Mouse (Mus musculus): ENCODE data around the gene Tbc1d10a. TPM values are rescaled to one million over a fixed set of nuclear protein-coding genes. Genes with fewer than 3 reads are reported as not detected.

The Tbc1d10a gene
- total RNA-seq, 2 experiments from 2014 or later = 35.3 to 36.6 TPM

DNA sequence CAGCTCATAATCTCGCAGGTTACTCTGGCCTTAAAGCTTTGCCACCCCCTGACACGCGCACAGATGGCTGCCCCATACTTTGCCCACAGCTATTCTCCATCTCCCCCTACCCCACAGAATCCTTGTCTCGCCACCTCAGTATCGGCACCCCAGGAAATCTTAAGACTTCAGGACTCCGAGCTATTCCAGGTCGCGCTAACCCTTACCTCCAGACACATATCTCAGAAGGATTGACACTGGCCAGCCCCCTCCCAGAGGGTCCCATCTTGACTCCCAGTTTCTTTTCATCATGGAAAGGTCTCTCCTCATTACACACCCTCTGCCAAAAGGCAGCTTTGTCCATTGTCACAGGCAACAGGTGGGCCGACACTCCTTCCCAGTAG, 720 bp downstream of the Tbc1d10a start:
- Histone ChIP-seq H3K4me3 (peak overlapping the region; percentile 85), H3K27ac (peak overlapping the region; percentile 94)
- DNase-seq (ENCODE audit: extremely low spot score in 1 of 2, low spot score in 2 of 2) = no peak
- no peak for TF ChIP-seq CTCF (IDR thresholded peaks at IDR 0.05)
- intact Hi-C loops (cut with DNase I) = no loop called here

DNA sequence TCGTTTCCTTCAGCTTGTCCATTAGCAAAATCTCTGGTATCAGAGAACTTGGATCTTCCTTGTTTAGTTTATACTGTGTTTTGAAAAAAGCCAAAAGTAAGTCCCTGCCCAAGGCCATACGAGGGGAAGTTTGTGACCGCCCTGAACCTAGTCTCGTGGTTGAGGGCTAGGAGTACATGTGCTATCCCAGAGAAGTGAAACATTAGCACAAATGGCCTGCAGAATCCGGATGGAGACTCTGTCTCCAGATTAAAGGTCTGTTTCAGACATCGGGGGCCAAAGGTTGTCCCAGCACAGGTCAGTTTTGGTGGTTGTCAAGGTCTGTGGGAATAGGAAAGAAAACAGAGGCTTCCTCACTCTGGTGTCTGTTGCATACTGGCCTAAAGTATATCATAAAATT, 2.6 kb downstream of the Tbc1d10a start:
- no peak for TF ChIP-seq CTCF (IDR thresholded peaks at IDR 0.05)

DNA sequence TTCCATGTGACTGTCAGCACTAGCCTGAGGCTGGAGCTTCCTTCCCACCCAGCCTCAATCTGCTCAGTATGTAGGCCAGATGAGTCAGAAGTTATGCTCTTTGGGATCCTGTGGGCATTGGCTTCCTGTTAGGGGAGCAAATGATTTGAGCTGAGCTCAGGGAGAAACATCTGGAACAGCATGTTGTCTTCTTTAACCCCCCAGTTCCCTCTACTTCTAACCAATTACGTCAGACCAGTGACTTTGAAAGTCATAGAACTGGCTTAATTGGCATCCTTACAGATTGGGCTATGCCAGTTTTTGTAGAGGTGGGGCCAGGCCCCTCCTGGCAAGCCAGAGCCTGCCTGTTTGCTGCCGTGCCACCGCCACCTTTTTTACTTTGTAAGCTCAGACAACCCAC, 4.1 kb downstream of the Tbc1d10a start:
- TF ChIP-seq CTCF (IDR thresholded peaks at IDR 0.05) = no peak
- no peak for DNase-seq (ENCODE audit: extremely low spot score in 1 of 2, low spot score in 2 of 2)
- intact Hi-C loops (cut with DNase I) = no loop called here
- Histone ChIP-seq H3K27ac (peak overlapping the region; percentile 67), H3K4me3 (no peak overlapping the region)

More for the DNA sequence above, 2.6 kb downstream of the Tbc1d10a start:
- no peak overlapping the region for H3K4me3 ChIP-seq
- intact Hi-C loops (cut with DNase I) = no loop called here
- DNase-seq (ENCODE audit: extremely low spot score in 1 of 2, low spot score in 2 of 2) = no peak
- H3K27ac ChIP-seq = peak overlapping the region; percentile 9

DNA sequence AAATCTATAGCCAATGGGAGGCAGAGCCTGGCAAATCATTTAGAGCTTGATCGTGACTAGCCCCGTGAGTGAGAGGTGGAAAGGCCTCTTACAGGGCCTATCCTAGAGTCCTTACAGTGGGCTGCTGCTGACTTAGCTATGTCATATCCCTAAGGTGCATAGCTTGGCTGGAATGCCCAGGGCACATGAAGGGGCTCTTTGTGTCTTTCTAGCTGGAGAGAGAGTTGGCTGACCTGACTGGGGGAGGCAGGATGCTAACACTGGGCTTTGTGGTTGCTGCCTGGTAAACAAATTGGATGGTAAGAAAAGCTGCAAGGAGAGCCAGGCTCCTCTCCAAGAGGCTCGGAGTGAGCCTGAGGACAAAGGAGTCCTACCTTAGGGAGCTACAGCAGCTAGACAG, 6.2 kb downstream of the Tbc1d10a start:
- peak overlapping the region; percentile 57 for H3K27ac ChIP-seq
- no peak for DNase-seq (ENCODE audit: extremely low spot score in 1 of 2, low spot score in 2 of 2)
- intact Hi-C loops (cut with DNase I) = no loop called here
- TF ChIP-seq CTCF (IDR thresholded peaks at IDR 0.05) = no peak
- H3K4me3 ChIP-seq = no peak overlapping the region

- no peak for TF ChIP-seq CTCF (IDR thresholded peaks at IDR 0.05)
- Histone ChIP-seq H3K27ac (peak overlapping the region; percentile 57; the same call in 1 of the 2 replicates), H3K4me3 (no peak overlapping the region)
- no peak for DNase-seq (ENCODE audit: extremely low spot score in 1 of 2, low spot score in 2 of 2)
- intact Hi-C loops (cut with DNase I) = no loop called here
Observed at GRCm38 (mm10) chr11:4193420-4193819, 6.8 kb downstream of the Tbc1d10a start.

DNA sequence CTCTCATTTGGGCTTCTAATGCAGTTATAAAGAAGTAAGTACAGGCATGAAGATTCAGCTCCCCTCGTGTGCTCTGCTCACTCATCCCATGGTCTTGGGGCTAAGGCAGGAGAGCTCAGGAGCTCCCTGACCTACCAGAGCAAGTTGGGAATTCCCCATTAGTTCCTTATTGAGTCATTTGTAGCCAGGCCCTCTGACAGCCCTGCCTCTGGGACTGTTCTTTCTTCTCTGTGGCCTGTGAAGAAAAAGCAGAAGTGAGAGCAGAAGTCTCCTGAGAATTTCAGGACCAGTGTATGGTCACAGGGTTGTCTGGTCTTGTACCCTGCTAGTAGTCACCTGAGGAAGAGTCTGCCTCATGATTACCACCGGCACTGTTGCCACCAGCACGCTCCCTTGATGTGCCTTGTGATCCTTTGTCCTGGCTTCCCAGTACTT, 9.0 kb downstream of the Tbc1d10a start:
- no peak overlapping the region for H3K4me3 ChIP-seq
- intact Hi-C loops (cut with DNase I) = no loop called here
- no peak for TF ChIP-seq CTCF (IDR thresholded peaks at IDR 0.05)
- H3K27ac ChIP-seq = no peak overlapping the region
- no peak for DNase-seq (ENCODE audit: extremely low spot score in 1 of 2, low spot score in 2 of 2)

DNA sequence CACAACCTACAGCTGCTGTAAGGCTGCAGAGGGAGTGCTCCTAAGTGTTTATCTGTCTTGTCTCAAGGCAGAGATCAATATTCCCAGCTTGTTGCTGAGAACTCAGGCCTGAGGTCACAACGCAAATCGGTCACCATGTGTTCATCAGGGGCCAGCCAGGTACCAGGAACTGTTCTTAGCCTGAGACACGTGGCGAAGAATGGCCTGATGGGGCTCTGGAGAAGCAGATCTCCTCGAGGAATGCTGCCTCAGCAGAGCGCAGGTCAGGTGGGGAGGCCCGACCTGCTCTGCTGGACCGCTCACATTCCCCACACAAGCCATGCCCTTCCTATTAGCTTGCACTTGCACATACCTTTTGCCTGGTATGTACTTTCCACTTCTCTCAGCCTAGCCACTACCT, 10.0 kb downstream of the Tbc1d10a start:
- no peak for TF ChIP-seq CTCF (IDR thresholded peaks at IDR 0.05)
- intact Hi-C loops (cut with DNase I) = no loop called here

DNA sequence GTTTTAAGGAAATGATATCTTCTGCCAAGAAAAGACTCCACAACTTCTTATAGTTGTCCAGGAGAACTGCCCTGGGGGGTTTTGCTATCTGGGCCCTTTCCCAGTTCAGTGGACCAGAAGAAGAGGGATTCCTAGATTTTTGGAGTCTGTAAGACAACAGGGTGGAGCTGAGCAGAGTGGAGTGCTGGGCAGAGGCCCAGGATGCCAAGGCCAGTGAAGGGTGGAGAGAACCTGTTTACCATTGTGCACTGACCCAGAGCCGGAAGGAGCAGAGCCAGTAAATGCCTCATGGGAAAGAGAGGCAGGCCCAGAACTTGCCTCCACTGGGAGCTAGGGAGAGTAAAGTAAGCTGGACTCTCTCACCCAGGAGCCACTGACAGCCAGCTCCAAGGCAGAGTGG, 11.1 kb downstream of the Tbc1d10a start:
- no peak overlapping the region for H3K4me3 ChIP-seq
- no peak for DNase-seq (ENCODE audit: extremely low spot score in 1 of 2, low spot score in 2 of 2)
- no peak overlapping the region for H3K27ac ChIP-seq
- no peak for TF ChIP-seq CTCF (IDR thresholded peaks at IDR 0.05)
- intact Hi-C loops (cut with DNase I) = no loop called here

More for the DNA sequence above, 10.0 kb downstream of the Tbc1d10a start:
- no peak overlapping the region for H3K27ac ChIP-seq
- DNase-seq (ENCODE audit: extremely low spot score in 1 of 2, low spot score in 2 of 2) = no peak
- H3K4me3 ChIP-seq = no peak overlapping the region

GRCm38 (mm10) chr11:4201981-4202700, 15.6 kb downstream of the Tbc1d10a start:
- DNase-seq (ENCODE audit: extremely low spot score in 1 of 2, low spot score in 2 of 2) = no peak

GRCm38 (mm10) chr11:4202995-4203704, 16.6 kb downstream of the Tbc1d10a start:
- intact Hi-C loops (cut with DNase I) = no loop called here
- H3K27ac ChIP-seq = peak overlapping the region; percentile 64
- no peak for TF ChIP-seq CTCF (IDR thresholded peaks at IDR 0.05)

More at GRCm38 (mm10) chr11:4201981-4202700, 15.6 kb downstream of the Tbc1d10a start:
- intact Hi-C loops (cut with DNase I) = no loop called here
- Histone ChIP-seq H3K4me3 (no peak overlapping the region), H3K27ac (peak overlapping the region; percentile 44; the same call in 1 of the 2 replicates)
- TF ChIP-seq CTCF (IDR thresholded peaks at IDR 0.05) = no peak

GRCm38 (mm10) chr11:4203705-4204074, 17.1 kb downstream of the Tbc1d10a start:
- no peak for DNase-seq (ENCODE audit: extremely low spot score in 1 of 2, low spot score in 2 of 2)
- Histone ChIP-seq H3K27ac (peak overlapping the region; percentile 64), H3K4me3 (no peak overlapping the region)
- intact Hi-C loops (cut with DNase I) = no loop called here
- TF ChIP-seq CTCF (IDR thresholded peaks at IDR 0.05) = no peak

More at GRCm38 (mm10) chr11:4202995-4203704, 16.6 kb downstream of the Tbc1d10a start:
- DNase-seq (ENCODE audit: extremely low spot score in 1 of 2, low spot score in 2 of 2) = no peak
- H3K4me3 ChIP-seq = no peak overlapping the region

DNA sequence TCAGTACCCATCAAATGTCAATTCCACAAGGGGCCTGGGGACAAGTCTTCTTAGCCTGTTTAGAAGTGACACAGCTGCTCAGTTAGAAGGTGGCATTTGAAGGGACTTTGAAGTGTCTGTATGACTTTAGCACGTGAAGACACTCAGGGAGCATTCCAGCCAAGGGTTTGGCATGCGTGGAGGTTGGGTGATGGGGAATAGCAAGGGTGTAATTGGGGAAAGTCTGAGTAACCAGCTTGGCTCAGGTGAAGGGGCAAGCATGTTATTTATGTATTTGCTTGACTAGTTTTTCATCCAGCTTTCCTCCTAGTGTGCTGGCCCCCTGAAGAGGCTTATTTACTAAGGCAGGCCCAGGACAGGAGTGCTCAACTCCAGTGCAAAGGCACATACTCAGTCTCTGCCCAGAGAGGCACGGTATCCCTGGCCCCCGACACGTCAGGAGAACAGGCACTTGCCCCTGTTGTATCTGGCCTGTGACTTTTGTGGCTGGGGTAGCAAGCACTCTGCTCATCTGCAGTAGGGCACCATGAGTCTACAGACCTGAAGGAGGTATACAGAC, 18.6 kb downstream of the Tbc1d10a start:
- no peak for DNase-seq (ENCODE audit: extremely low spot score in 1 of 2, low spot score in 2 of 2)
- intact Hi-C loops (cut with DNase I) = no loop called here
- Histone ChIP-seq H3K27ac (no peak overlapping the region), H3K4me3 (no peak overlapping the region)
- no peak for TF ChIP-seq CTCF (IDR thresholded peaks at IDR 0.05)

Data from left cerebral cortex, adult 2 months (tissue).